Mouse (Mus musculus): ENCODE results near the gene Zmynd10.

DNA sequence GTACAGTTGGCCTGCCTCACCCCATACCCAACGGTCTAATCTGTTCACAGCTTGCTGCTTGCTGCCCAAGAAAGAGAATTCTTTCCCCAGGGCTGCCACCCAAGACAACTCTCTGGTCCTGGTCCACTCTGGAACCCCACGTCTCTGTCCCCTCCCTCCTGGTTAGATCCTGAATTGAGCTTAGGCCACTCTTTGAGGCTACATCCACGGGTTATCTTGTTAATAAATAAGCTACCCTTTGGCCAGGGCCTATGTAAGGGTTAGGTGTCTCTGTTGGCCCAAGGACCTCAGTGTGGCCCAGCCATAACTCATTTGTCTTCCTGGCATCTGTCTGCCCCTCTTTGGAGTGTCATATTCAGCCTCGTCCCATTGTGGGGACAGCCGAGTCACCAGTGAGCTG is 51.3 kb downstream of the Zmynd10 start:
- no peak for TF ChIP-seq POLR2A (IDR thresholded peaks at IDR 0.05; ENCODE audit: extremely low read depth, insufficient read depth, low read length)
- no peak for TF ChIP-seq CTCF (IDR thresholded peaks at IDR 0.05; ENCODE audit: extremely low read depth, insufficient read depth, low read length)
